Mouse (Mus musculus): ENCODE measurements around the gene Zfp605. TPM values are rescaled to one million over a fixed set of nuclear protein-coding genes. Genes with fewer than 3 reads are reported as not detected.

The Zfp605 gene
- total and polyA plus RNA-seq, 2 experiments from 2014 or later: 16.9 to 20.4 TPM

DNA sequence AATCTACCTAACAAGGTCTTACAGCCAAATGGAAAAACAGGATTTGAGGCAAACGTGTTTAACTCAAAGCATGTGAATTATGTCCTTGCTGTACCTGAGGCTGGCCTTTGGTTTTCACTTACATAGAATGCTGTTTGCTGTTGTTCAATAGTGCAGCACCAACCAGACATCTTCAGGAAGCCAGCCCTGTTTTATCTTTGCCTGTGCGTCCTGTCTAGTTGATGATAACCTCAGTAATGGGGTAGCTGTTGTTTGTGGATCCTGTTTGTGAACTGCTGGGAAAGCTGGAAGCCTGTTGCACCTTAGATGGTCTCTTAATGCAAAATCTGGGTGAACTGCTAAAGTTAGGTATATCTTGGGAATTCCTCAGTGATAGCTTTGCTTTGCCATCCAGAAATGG, 68.7 kb downstream of the Zfp605 start:
- Histone ChIP-seq H3K4me2 (ENCODE audit: low read depth) (no peak overlapping the region), H3K36me3 (ENCODE audit: insufficient read depth) (peaks cover 18% of the 10 kb centered on the region), H3K27ac (ENCODE audit: low read depth, low read length) (no peak overlapping the region), H3K27me3 (ENCODE audit: insufficient read depth, low read length) (no peaks in the 10 kb centered on the region), H3K4me3 (ENCODE audit: low read depth, low read length) (no peak overlapping the region), H3K4me1 (ENCODE audit: insufficient read depth) (peaks cover 9% of the 10 kb centered on the region), H3K9ac (no peak overlapping the region), H3K9me3 (ENCODE audit: low read length) (no peaks in the 10 kb centered on the region)
- no peak for TF ChIP-seq CTCF (IDR thresholded peaks at IDR 0.05; ENCODE audit: low read depth)
- ATAC-seq (no peak), DNase-seq (no peak)
- 93% methylated on average over 2 of the region's 2 CpGs for WGBS

Other genes starting within 250 kb of the Zfp605 start
- gene Gm15446, start 186.7 kb upstream of the Zfp605 start, total RNA-seq (2014; rRNA removed): 10.7 and 13.7 TPM in 2 replicates
- gene Gm15446, start 186.7 kb upstream of the Zfp605 start, polyA plus RNA-seq (2015; fragmentation: Nextera tagmentation; extraction: Ambion mirVana): 0.51 and 0.65 TPM in 2 replicates
- 23.1 and 26.6 TPM in 2 replicates for gene Zfp932, start 113.6 kb upstream of the Zfp605 start, total RNA-seq (2014; rRNA removed)
- 20.4 and 21.4 TPM in 2 replicates for gene Zfp932, start 113.6 kb upstream of the Zfp605 start, polyA plus RNA-seq (2015; fragmentation: Nextera tagmentation; extraction: Ambion mirVana)
- gene Gm17655, start 37.6 kb upstream of the Zfp605 start, total RNA-seq (2014; rRNA removed): 0.62 and 1.7 TPM in 2 replicates
- 0.68 and 0.91 TPM in 2 replicates for gene Gm17655, start 37.6 kb upstream of the Zfp605 start, polyA plus RNA-seq (2015; fragmentation: Nextera tagmentation; extraction: Ambion mirVana)
- 0.23 and 0.48 TPM in 2 replicates for gene Gm35315, start 15.7 kb upstream of the Zfp605 start, total RNA-seq (2014; rRNA removed)
- 0.36 and 0.68 TPM in 2 replicates for gene Gm35315, start 15.7 kb upstream of the Zfp605 start, polyA plus RNA-seq (2015; fragmentation: Nextera tagmentation; extraction: Ambion mirVana)
- gene Plcxd1, start 10.1 kb upstream of the Zfp605 start, total RNA-seq (2014; rRNA removed): 7.9 and 8.7 TPM in 2 replicates
- gene Plcxd1, start 10.1 kb upstream of the Zfp605 start, polyA plus RNA-seq (2015; fragmentation: Nextera tagmentation; extraction: Ambion mirVana): 2.9 and 4.7 TPM in 2 replicates
- 99.2 and 103 TPM in 2 replicates for gene Gtpbp6, start 1.9 kb upstream of the Zfp605 start, total RNA-seq (2014; rRNA removed)
- gene Gtpbp6, start 1.9 kb upstream of the Zfp605 start, polyA plus RNA-seq (2015; fragmentation: Nextera tagmentation; extraction: Ambion mirVana): 62.6 TPM in 2 replicates
- gene Chfr, start 25.8 kb downstream of the Zfp605 start, total RNA-seq (2014; rRNA removed): 60.1 and 69.1 TPM in 2 replicates
- gene Chfr, start 25.8 kb downstream of the Zfp605 start, polyA plus RNA-seq (2015; fragmentation: Nextera tagmentation; extraction: Ambion mirVana): 45.9 and 53.8 TPM in 2 replicates
- 17.8 and 25.1 TPM in 2 replicates for gene Golga3, start 66.6 kb downstream of the Zfp605 start, total RNA-seq (2014; rRNA removed)
- gene Golga3, start 66.6 kb downstream of the Zfp605 start, polyA plus RNA-seq (2015; fragmentation: Nextera tagmentation; extraction: Ambion mirVana): 12.7 and 15.9 TPM in 2 replicates
- gene Ankle2, start 120.9 kb downstream of the Zfp605 start, total RNA-seq (2014; rRNA removed): 31.0 and 40.2 TPM in 2 replicates
- 11.6 and 17.8 TPM in 2 replicates for gene Ankle2, start 120.9 kb downstream of the Zfp605 start, polyA plus RNA-seq (2015; fragmentation: Nextera tagmentation; extraction: Ambion mirVana)
- 154 and 169 TPM in 2 replicates for gene Pgam5, start 159.8 kb downstream of the Zfp605 start, total RNA-seq (2014; rRNA removed)
- 117 and 120 TPM in 2 replicates for gene Pgam5, start 159.8 kb downstream of the Zfp605 start, polyA plus RNA-seq (2015; fragmentation: Nextera tagmentation; extraction: Ambion mirVana)
- 3.3 and 6.7 TPM in 2 replicates for gene Pxmp2, start 176.1 kb downstream of the Zfp605 start, total RNA-seq (2014; rRNA removed)
- 9.6 and 11.3 TPM in 2 replicates for gene Pxmp2, start 176.1 kb downstream of the Zfp605 start, polyA plus RNA-seq (2015; fragmentation: Nextera tagmentation; extraction: Ambion mirVana)
- gene Pole, start 176.2 kb downstream of the Zfp605 start, total RNA-seq (2014; rRNA removed): 5.5 and 6.7 TPM in 2 replicates
- 2.5 and 3.6 TPM in 2 replicates for gene Pole, start 176.2 kb downstream of the Zfp605 start, polyA plus RNA-seq (2015; fragmentation: Nextera tagmentation; extraction: Ambion mirVana)
- gene P2rx2, start 233.1 kb downstream of the Zfp605 start, total RNA-seq (2014; rRNA removed): 7.9 and 10.3 TPM in 2 replicates
- 11.8 and 13.3 TPM in 2 replicates for gene P2rx2, start 233.1 kb downstream of the Zfp605 start, polyA plus RNA-seq (2015; fragmentation: Nextera tagmentation; extraction: Ambion mirVana)
- not detected in 2 replicates for gene Lrcol1, start 234.6 kb downstream of the Zfp605 start, total RNA-seq (2014; rRNA removed)
- not detected in 2 replicates for gene Lrcol1, start 234.6 kb downstream of the Zfp605 start, polyA plus RNA-seq (2015; fragmentation: Nextera tagmentation; extraction: Ambion mirVana)